Mouse (Mus musculus): ENCODE data around the gene Htra3.

DNA sequence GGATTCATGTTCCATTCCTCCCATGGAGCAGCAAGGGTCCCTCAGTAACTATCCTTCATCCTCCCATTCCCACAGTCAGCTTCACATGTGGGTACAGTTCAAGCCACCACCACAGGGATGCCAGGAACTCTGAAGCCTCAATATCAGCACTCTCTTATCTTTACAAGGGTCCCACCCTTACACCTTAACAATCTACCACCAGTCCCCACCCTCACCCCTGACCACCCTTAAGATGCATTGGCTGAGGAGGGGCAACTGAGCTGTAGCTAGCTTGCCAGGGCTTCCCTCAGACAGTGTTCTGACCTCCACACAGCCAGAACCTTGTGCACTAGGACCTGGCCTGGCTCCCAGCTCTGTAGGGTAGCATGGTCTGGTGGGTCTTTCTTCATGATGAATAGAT lies 39.8 kb upstream of the Htra3 start:
- TF ChIP-seq CTCF (IDR thresholded peaks at IDR 0.05; ENCODE audit: extremely low read depth, insufficient read depth, insufficient read length, insufficient replicate concordance) (no peak), POLR2A (IDR thresholded peaks at IDR 0.05; ENCODE audit: low read depth, low read length) (no peak)

Data from spleen, adult 2 months (tissue).